Mouse (Mus musculus) urinary bladder, postnatal 25 days (tissue): ENCODE measurements around the gene Duox2.
"Not testable (repeated sequence)": the region's sequence is repeated elsewhere in the genome, so short reads cannot be mapped to it uniquely, and the experiment has no call there.

Experiments used
- DNase-seq: peaks from one replicate; pipeline ENCODE4 v3.0.0; 2022; ENCODE audit warnings: low spot score

Duox2 gene

GRCm38 (mm10) chr2:122298096-122298499 lies at the start of gene Duox2:
Duox2 (minus strand) TSS chr2:122298449.
- DNase-seq, result no peak

GRCm38 (mm10) chr2:122347257-122347656 lies 49.0 kb upstream of the Duox2 start:
- no peak for DNase-seq

- not testable (repeated sequence) for DNase-seq
Measured at GRCm38 (mm10) chr2:122346164-122346563, 47.9 kb upstream of the Duox2 start.

- DNase-seq, result no peak
Measured at GRCm38 (mm10) chr2:122345106-122345893, 47.1 kb upstream of the Duox2 start.

GRCm38 (mm10) chr2:122337291-122337690 lies 39.0 kb upstream of the Duox2 start:
- DNase-seq, result no peak

GRCm38 (mm10) chr2:122334170-122334569 lies 35.9 kb upstream of the Duox2 start:
- peak; percentile 41 for DNase-seq

GRCm38 (mm10) chr2:122332222-122332621 lies 34.0 kb upstream of the Duox2 start:
- no peak for DNase-seq

GRCm38 (mm10) chr2:122330317-122330716 lies 32.1 kb upstream of the Duox2 start:
- DNase-seq, result not testable (repeated sequence)

GRCm38 (mm10) chr2:122327986-122328385 lies 29.7 kb upstream of the Duox2 start:
- no peak for DNase-seq

GRCm38 (mm10) chr2:122325361-122325760 lies 27.1 kb upstream of the Duox2 start:
- no peak for DNase-seq

- DNase-seq, result no peak
Measured at GRCm38 (mm10) chr2:122324586-122324985, 26.3 kb upstream of the Duox2 start.

- DNase-seq, result no peak
Measured at GRCm38 (mm10) chr2:122323960-122324359, 25.7 kb upstream of the Duox2 start.

GRCm38 (mm10) chr2:122317384-122317783 lies 19.1 kb upstream of the Duox2 start:
- DNase-seq, result no peak

- DNase-seq, result no peak
Measured at GRCm38 (mm10) chr2:122315372-122315771, 17.1 kb upstream of the Duox2 start, which contains the start of gene Duox1. Duox1 (plus strand) TSS chr2:122315672.

GRCm38 (mm10) chr2:122313536-122313935 lies 15.3 kb upstream of the Duox2 start, which contains the start of gene Duoxa1:
Duoxa1 (minus strand) TSS chr2:122313730.
- DNase-seq, result peak; percentile 22

- DNase-seq, result peak; percentile 74
Measured at GRCm38 (mm10) chr2:122312722-122313417, 14.6 kb upstream of the Duox2 start.

- DNase-seq, result no peak
Measured at GRCm38 (mm10) chr2:122311561-122311960, 13.3 kb upstream of the Duox2 start.

GRCm38 (mm10) chr2:122309647-122310046 lies 11.4 kb upstream of the Duox2 start:
- DNase-seq, result no peak

- peak; percentile 41 for DNase-seq
Measured at GRCm38 (mm10) chr2:122306184-122306583, 7.9 kb upstream of the Duox2 start.

GRCm38 (mm10) chr2:122305097-122305892 lies 7.0 kb upstream of the Duox2 start:
- DNase-seq, result no peak

GRCm38 (mm10) chr2:122304544-122304943 lies 6.3 kb upstream of the Duox2 start:
- DNase-seq, result no peak

- DNase-seq, result peak; percentile 59
Measured at GRCm38 (mm10) chr2:122302574-122303241, 4.5 kb upstream of the Duox2 start.
